Mouse (Mus musculus) olfactory bulb, adult 2 months (tissue): ENCODE results near the gene S100g.

Source experiments
- CTCF ChIP-seq: fragments of 200-500 bp; IDR thresholded peaks from 2 replicates; pipeline ENCODE4 v1.5.1; 2012; ENCODE audit warnings: low read depth, mild to moderate bottlenecking, low read length, moderate library complexity; ENCODE audit not compliant: insufficient read depth
- POLR2A ChIP-seq: fragments of 200-500 bp; IDR thresholded peaks from 2 replicates; pipeline ENCODE4 v1.6.1; 2012; ENCODE audit warnings: mild to moderate bottlenecking, low read depth, low read length, moderate library complexity; ENCODE audit not compliant: insufficient read depth

- TF ChIP-seq CTCF (no peak), POLR2A (no peak)
Observed at GRCm38 (mm10) chrX:162976194-162976593, 11.8 kb upstream of the S100g start.
